Mouse (Mus musculus) hindbrain, embryonic 12.5 days (tissue): ENCODE results near the gene Brinp2. TPM values are rescaled to one million over a fixed set of nuclear protein-coding genes. Genes with fewer than 3 reads are reported as not detected.

Source experiments
- ATAC-seq: fragments of 200-750 bp; cut with Nextera tagmentation; 2 replicates; pipeline ENCODE4 v1.8.0; 2017; ENCODE audit warnings: moderate TSS enrichment; ENCODE audit not compliant: low FRiP score
- H3K27ac ChIP-seq: fragments of 300-500 bp; sonication (generic); 2 replicates; pipeline ENCODE4 v1.5.1; 2016; ENCODE audit warnings: mild to moderate bottlenecking
- H3K27me3 ChIP-seq: fragments of 300-500 bp; sonication (generic); 2 replicates; pipeline ENCODE4 v1.6.1; 2016; ENCODE audit warnings: mild to moderate bottlenecking
- H3K36me3 ChIP-seq: fragments of 300-500 bp; sonication (generic); 2 replicates; pipeline ENCODE4 v1.6.1; 2016; ENCODE audit warnings: mild to moderate bottlenecking
- H3K4me1 ChIP-seq: fragments of 300-500 bp; sonication (generic); 2 replicates; pipeline ENCODE4 v1.6.1; 2016
- H3K4me2 ChIP-seq: fragments of 300-500 bp; sonication (generic); replicated peaks from 2 replicates; pipeline ENCODE4 v1.6.1; 2016; ENCODE audit warnings: mild to moderate bottlenecking
- H3K4me3 ChIP-seq: fragments of 300-500 bp; sonication (generic); 2 replicates; pipeline ENCODE4 v1.5.1; 2016; ENCODE audit warnings: mild to moderate bottlenecking
- H3K9ac ChIP-seq: fragments of 300-500 bp; sonication (generic); 2 replicates; pipeline ENCODE4 v1.6.1; 2016; ENCODE audit warnings: mild to moderate bottlenecking, moderate library complexity
- H3K9me3 ChIP-seq: fragments of 300-500 bp; sonication (generic); replicated peaks from 2 replicates; pipeline ENCODE4 v1.6.1; 2016; ENCODE audit warnings: mild to moderate bottlenecking
- WGBS: fragments of 180-500 bp; shearing (Covaris S2); methylation state at CpG from one replicate; pipeline ENCODE4 v1.1.7; 2016; 5-methylcytosine and 5-hydroxymethylcytosine counted together
- polyA plus RNA-seq: library from polyadenylated mRNA; unstranded; fragments of >200 nt; fragmentation: Nextera tagmentation; extraction: Ambion mirVana; gene quantifications from 2 replicates; pipeline ENCODE4 v1.2.1, GENCODE M21; 2016

Brinp2 gene
- 6.8 and 7.7 TPM in 2 replicates for polyA plus RNA-seq

DNA sequence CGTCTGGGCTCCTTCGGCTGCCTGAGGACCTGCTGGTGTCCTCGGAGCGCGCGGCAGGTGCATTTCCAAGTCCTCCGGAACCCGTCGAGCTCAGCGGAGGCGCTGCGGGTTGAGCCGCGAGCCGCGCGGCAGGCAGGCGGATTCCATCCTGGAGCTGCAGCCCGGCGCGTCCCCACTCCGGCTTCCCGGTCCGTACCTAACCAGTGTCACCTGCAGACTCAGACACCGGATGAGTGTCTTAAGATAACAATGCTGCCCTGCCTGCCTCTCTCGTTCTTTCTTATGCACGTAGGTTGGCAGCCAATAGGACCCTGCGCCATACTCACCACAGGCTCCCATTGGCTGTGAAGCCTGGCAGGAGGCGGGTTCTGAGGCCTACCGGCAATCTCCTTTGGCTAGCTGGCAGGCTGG, at the start of gene Brinp2:
Gene Brinp2, minus strand, starts transcription at position 276 of the 411 bp plus-strand sequence.
- H3K9ac ChIP-seq: peak within 1 kb of the TSS; percentile 69
- H3K27ac ChIP-seq: peak within 1 kb of the TSS; percentile 68
- peaks cover 10% of the 10 kb centered on the region for H3K4me1 ChIP-seq
- H3K27me3 ChIP-seq: peaks cover 29% of the 10 kb centered on the region
- H3K4me3 ChIP-seq: peak within 1 kb of the TSS; percentile 63
- no peaks in the 10 kb centered on the region for H3K36me3 ChIP-seq
- ATAC-seq: peak; percentile 99
- no peaks in the 10 kb centered on the region for H3K9me3 ChIP-seq
- peak within 1 kb of the TSS; percentile 85 for H3K4me2 ChIP-seq
- WGBS: under 1% methylated on average over 30 of the region's 30 CpGs

DNA sequence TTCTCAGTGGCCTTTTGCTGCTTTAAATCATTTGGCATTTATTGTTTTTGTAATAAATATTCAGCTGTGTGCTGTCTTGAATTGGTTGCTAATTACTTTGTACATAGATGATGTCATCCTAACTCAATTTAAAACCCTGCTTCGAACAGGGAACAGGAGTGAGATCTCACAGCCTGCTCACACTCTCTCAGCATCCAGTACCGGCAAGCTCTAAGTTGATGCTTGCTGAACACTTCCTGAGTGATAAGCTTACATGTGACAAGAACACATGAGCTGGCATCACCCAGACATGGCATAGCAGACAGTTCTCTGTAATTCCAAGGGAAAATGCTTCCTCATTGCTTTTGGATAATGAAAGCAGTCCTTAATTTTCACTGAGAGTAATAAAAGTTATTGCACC, 44.8 kb upstream of the Brinp2 start:
- Histone ChIP-seq H3K27me3 (no peaks in the 10 kb centered on the region), H3K27ac (no peak overlapping the region)

DNA sequence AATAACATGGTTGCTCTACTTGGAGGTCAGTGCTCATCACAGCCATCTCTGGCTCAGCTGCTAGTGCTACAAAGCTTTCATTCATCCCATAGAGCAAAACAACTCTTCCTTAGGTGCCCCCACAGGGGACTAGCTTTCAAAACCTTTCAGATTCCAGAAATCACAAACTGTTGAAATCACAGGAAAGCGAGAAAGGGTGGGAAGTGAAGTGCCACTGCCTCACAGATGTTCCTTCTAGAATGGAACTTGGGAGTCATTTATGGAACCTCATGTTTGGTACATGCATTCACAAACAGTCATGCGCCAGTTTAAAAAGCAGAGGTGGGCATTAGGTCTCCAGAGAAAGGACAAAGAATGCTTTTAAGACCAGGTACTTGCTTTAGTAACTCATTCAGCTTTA, 40.9 kb upstream of the Brinp2 start:
- Histone ChIP-seq H3K9me3 (no peaks in the 10 kb centered on the region), H3K36me3 (no peaks in the 10 kb centered on the region), H3K9ac (no peak overlapping the region), H3K27me3 (no peaks in the 10 kb centered on the region), H3K4me2 (no peak overlapping the region), H3K4me3 (no peak overlapping the region), H3K4me1 (no peaks in the 10 kb centered on the region), H3K27ac (no peak overlapping the region)
- no peak for ATAC-seq
- WGBS: 80% methylated on average over 2 of the region's 2 CpGs

More for the DNA sequence above, 44.8 kb upstream of the Brinp2 start:
- no peaks in the 10 kb centered on the region for H3K9me3 ChIP-seq
- no peak overlapping the region for H3K4me2 ChIP-seq
- H3K4me3 ChIP-seq: no peak overlapping the region
- 0 out of 2 replicates have a peak, but pooled peaks cover 2% of the 10 kb centered on the region for H3K36me3 ChIP-seq
- H3K4me1 ChIP-seq: peaks cover 4% of the 10 kb centered on the region; the same call in 1 of the 2 replicates
- H3K9ac ChIP-seq: no peak overlapping the region
- WGBS: 77% methylated on average over 2 of the region's 2 CpGs
- ATAC-seq: no peak

DNA sequence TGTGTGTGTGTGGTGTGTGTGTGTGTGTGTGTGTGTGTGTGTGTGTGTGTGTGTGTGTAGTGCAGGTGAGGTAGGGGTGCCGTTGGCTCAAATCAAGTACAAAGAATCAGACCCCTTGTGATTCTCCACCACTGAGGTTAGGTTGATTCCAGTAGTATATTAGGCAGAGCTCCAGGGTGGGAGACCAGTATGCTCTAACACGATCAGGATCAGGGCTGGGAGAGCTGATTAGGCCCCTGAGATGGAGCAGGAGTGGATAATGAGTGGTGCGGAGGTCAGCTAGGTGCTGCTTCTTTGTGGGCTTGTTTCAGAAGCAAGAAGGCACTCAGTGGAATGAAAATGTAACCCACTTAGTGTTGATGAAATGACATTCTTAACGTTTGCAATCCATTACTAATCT, 34.6 kb upstream of the Brinp2 start:
- H3K36me3 ChIP-seq: no peaks in the 10 kb centered on the region
- no peaks in the 10 kb centered on the region for H3K9me3 ChIP-seq
- H3K4me3 ChIP-seq: no peak overlapping the region
- no peak for ATAC-seq
- H3K9ac ChIP-seq: no peak overlapping the region
- no peak overlapping the region for H3K4me2 ChIP-seq
- no peak overlapping the region for H3K27ac ChIP-seq
- H3K27me3 ChIP-seq: no peaks in the 10 kb centered on the region
- WGBS: 76% methylated on average over 4 of the region's 4 CpGs
- peaks cover 6% of the 10 kb centered on the region; the same call in 1 of the 2 replicates for H3K4me1 ChIP-seq

DNA sequence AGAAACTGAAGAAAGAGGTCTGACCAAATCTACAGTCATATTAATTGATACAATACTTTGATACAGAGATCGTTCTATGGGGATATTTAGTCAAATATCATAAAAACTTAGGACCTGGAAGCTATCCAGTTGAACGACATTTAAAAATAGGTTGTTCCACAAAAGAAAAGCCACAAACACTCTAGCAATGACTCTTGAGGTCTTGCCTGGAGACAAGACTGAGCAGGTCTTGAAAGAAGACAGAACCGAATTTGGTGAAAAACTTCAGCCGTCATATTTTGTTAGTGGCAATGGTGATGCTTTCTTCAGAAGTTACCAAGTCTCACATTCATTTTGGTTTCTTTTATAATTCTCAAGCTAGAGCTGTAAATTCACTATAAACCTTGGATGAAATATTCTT, 32.9 kb upstream of the Brinp2 start:
- H3K36me3 ChIP-seq: no peaks in the 10 kb centered on the region
- H3K4me2 ChIP-seq: no peak overlapping the region
- 93% methylated on average over 4 of the region's 4 CpGs for WGBS
- H3K4me1 ChIP-seq: peaks cover 6% of the 10 kb centered on the region; the same call in 1 of the 2 replicates
- H3K27me3 ChIP-seq: no peaks in the 10 kb centered on the region
- ATAC-seq: no peak
- H3K9me3 ChIP-seq: no peaks in the 10 kb centered on the region
- no peak overlapping the region for H3K27ac ChIP-seq
- H3K4me3 ChIP-seq: no peak overlapping the region
- no peak overlapping the region for H3K9ac ChIP-seq

DNA sequence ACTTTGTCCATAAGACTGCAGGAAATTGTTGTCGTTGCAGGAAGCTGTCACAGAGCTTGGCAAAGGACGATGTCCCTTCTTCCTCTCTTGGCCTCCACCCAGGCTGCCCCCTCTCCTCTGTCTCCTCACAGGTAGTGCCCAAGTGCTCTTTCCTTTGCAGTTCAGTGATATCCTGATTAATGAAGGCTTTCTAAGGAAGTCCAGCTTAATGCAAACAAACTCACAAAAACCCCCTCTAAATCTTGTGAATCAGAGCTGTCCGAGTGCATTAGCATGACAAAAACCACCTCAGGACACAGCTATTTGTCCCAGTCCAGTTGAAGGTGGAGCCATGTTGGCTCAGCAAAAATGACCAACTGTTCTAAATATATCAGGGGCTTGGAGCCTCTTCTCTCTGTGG, 30.7 kb upstream of the Brinp2 start:
- H3K4me2 ChIP-seq: no peak overlapping the region
- no peak for ATAC-seq
- H3K36me3 ChIP-seq: no peaks in the 10 kb centered on the region
- H3K4me3 ChIP-seq: no peak overlapping the region
- H3K4me1 ChIP-seq: peaks cover 8% of the 10 kb centered on the region; the same call in 1 of the 2 replicates
- H3K27me3 ChIP-seq: no peaks in the 10 kb centered on the region
- no peaks in the 10 kb centered on the region for H3K9me3 ChIP-seq
- H3K27ac ChIP-seq: no peak overlapping the region
- no peak overlapping the region for H3K9ac ChIP-seq
- WGBS: 29% methylated on average over 3 of the region's 3 CpGs

DNA sequence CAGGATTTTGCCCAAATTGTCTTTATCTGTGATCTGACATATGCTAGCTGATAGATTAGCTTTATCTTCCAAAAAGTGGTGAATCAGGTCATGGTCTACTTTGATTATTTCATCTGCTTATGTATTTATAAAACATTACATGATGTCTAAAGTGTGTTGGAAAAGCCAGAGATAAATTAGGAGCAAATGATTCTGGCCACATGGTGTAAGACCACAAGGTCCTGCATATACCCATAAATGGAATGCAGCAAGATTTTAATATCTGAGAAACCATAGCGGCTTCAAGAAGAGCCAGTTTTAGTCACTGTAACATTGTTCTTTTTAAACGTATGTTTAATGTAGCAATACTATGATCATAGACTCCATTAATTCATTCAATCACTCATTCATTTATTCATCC, 29.2 kb upstream of the Brinp2 start:
- H3K9me3 ChIP-seq: no peaks in the 10 kb centered on the region
- H3K4me3 ChIP-seq: no peak overlapping the region
- WGBS: 95% methylated on average over 2 of the region's 2 CpGs
- no peak overlapping the region for H3K27ac ChIP-seq
- ATAC-seq: no peak
- peaks cover 8% of the 10 kb centered on the region; the same call in 1 of the 2 replicates for H3K4me1 ChIP-seq
- H3K9ac ChIP-seq: no peak overlapping the region
- no peaks in the 10 kb centered on the region for H3K36me3 ChIP-seq
- H3K27me3 ChIP-seq: no peaks in the 10 kb centered on the region
- no peak overlapping the region for H3K4me2 ChIP-seq

DNA sequence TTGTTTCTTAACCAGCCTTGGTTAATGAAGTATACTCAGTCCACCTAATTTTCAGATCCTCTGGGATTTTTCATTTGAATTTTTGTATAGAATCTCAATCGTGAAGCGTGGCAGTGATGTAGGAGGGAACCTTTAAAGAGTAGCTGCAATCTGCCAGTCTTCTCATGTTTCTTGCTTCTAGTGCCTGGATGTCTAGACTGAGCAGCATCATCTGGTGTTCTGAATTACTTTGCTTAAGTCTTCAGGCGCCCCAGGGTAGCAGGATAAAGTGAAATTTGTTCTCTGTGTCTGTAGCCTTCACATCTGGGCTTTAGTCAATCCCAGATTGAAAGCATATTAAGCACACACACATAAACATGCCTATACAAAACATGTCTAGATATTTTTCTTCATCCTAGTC, 27.1 kb upstream of the Brinp2 start:
- no peak overlapping the region for H3K4me3 ChIP-seq
- no peaks in the 10 kb centered on the region for H3K9me3 ChIP-seq
- peaks cover 8% of the 10 kb centered on the region; the same call in 1 of the 2 replicates for H3K4me1 ChIP-seq
- 73% methylated on average over 3 of the region's 3 CpGs for WGBS
- H3K4me2 ChIP-seq: no peak overlapping the region
- H3K27ac ChIP-seq: no peak overlapping the region
- H3K27me3 ChIP-seq: no peaks in the 10 kb centered on the region
- no peak for ATAC-seq
- H3K36me3 ChIP-seq: no peaks in the 10 kb centered on the region
- no peak overlapping the region for H3K9ac ChIP-seq

DNA sequence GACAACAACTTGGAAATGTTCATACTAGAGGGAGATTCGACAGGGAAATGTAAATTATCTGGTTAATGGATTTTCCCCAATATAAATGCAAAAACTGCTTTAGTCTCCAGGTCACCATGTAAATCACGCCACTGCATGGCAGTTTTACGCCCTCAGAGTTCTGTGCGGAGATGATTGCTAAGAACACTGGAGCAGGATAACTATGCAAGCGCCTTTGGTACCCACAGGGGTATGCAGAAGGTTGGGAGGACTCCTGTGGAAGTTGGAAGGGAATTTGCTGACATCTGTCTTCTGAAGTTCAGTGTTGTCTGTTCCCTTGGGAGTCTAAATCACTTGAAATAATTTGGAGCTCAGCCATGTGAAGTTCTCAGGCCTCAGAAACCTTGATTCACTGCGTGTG, 26.2 kb upstream of the Brinp2 start:
- WGBS: 76% methylated on average over 6 of the region's 6 CpGs
- H3K27me3 ChIP-seq: no peaks in the 10 kb centered on the region
- no peak overlapping the region for H3K9ac ChIP-seq
- H3K4me3 ChIP-seq: no peak overlapping the region
- ATAC-seq: no peak
- no peaks in the 10 kb centered on the region for H3K36me3 ChIP-seq
- H3K4me2 ChIP-seq: no peak overlapping the region
- no peak overlapping the region for H3K27ac ChIP-seq
- H3K9me3 ChIP-seq: no peaks in the 10 kb centered on the region
- H3K4me1 ChIP-seq: peaks cover 8% of the 10 kb centered on the region; the same call in 1 of the 2 replicates

DNA sequence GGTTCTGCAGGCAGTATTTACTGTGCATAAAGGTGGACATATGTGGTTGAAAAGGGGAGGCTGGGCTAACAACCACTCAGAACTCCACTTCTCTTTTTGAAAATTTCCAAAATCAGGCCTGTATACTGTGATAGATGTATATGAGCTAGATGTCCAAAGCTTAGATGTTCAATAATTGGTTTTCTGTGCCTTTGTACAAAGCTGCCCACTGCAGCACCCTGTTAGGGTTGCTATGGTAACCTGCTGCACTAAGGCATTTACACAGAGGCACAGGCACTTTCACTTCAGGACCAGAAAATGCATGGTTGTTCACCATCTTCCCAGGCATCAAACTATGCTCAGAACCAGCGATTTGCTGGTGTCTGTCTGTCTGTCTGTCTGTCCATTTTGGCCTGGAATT, 8.3 kb upstream of the Brinp2 start:
- Histone ChIP-seq H3K27me3 (no peaks in the 10 kb centered on the region; the same call in 1 of the 2 replicates), H3K9me3 (no peaks in the 10 kb centered on the region), H3K4me1 (peaks cover 33% of the 10 kb centered on the region), H3K9ac (peak overlapping the region; percentile 46), H3K27ac (peak overlapping the region; percentile 46), H3K36me3 (no peaks in the 10 kb centered on the region), H3K4me3 (peak overlapping the region; percentile 52), H3K4me2 (peak overlapping the region; percentile 64)
- peak; percentile 56 for ATAC-seq
- WGBS: 39% methylated on average over 1 of the region's 1 CpGs

DNA sequence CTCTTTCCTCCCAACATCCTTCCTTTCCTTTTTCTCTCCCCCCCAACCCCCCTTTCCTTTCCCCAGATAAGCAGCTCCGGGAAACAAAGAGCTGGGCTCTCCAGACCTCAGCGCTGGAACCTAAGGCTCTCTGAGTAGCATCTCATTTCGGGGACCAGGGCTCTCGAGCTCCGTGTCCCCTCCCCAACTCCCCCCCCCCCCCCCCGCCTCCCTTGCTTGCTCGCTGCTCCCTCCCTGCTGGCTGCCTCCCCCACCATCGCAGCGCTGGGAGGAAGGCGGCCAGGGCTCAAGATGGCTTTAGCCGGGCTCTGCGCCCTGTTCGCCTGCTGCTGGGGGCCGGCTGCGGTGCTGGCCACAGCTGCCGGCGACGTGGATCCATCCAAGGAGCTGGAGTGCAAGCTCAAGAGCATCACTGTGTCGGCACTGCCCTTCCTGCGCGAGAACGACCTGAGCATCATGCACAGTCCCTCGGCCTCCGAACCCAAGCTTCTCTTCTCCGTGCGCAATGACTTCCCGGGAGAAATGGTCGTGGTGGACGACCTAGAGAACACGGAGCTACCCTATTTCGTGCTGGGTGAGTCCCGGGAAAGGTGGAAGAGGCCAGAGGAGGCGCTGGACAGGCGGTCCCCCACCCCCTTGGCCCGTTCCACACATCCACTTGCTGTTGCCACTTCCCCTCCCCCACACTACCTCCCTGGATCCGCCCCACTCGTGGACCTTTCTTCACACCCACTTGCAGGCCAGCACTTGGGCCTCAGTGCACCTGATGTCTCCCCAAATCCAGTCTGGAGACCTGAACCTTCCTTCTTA, 6.4 kb upstream of the Brinp2 start:
- Histone ChIP-seq H3K4me2 (peak overlapping the region; percentile 64), H3K27me3 (peaks cover 4% of the 10 kb centered on the region; the same call in 1 of the 2 replicates), H3K4me3 (peak overlapping the region; percentile 52), H3K9ac (peak overlapping the region; percentile 92), H3K4me1 (peaks cover 33% of the 10 kb centered on the region), H3K27ac (peak overlapping the region; percentile 94), H3K36me3 (no peaks in the 10 kb centered on the region), H3K9me3 (no peaks in the 10 kb centered on the region)
- 1% methylated on average over 35 of the region's 37 CpGs for WGBS
- peak; percentile 86 for ATAC-seq

DNA sequence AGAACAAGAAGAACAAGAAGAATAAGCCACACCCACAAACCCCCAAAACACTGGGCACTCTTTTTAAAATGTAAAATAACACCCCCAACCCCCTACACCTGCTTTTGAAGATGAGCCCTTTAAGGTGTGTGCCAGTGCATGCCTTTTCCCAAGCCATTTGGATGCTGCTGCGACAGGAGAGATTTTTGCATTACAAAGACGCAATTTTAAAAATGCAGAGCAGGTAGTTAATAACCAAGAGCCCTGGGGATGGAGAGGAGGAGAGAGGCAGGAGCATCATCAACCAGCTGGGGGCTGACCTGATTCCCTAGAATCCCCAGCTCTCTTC, 5.8 kb upstream of the Brinp2 start, which contains the start of gene Astn1:
Gene Astn1, plus strand, starts transcription at position 310 of the 328 bp plus-strand sequence.
- peak within 1 kb of the TSS; percentile 52 for H3K4me3 ChIP-seq
- no peak; the same call in 1 of the 2 replicates for ATAC-seq
- H3K27ac ChIP-seq: peak within 1 kb of the TSS; percentile 94
- H3K27me3 ChIP-seq: peaks cover 10% of the 10 kb centered on the region; the same call in 1 of the 2 replicates
- no peaks in the 10 kb centered on the region for H3K9me3 ChIP-seq
- peak within 1 kb of the TSS; percentile 92 for H3K9ac ChIP-seq
- peak within 1 kb of the TSS; percentile 64 for H3K4me2 ChIP-seq
- H3K4me1 ChIP-seq: peaks cover 35% of the 10 kb centered on the region
- no peaks in the 10 kb centered on the region for H3K36me3 ChIP-seq
- WGBS: 0% methylated on average over 2 of the region's 2 CpGs
